ENCODE assay signal across 23 mouse cellular contexts in genomic region chrX:103329386-103329785, GRCm38 (mm10). TPM values are rescaled to one million over a fixed set of nuclear protein-coding genes. Genes with fewer than 3 reads are reported as not detected.
"Had no signal": no experiment of that assay in that cellular context is flagged by ENCODE, and none has a peak within 500 bp of the region (broad histone marks: within the 10 kb centered on the region; RNA-seq: fewer than 3 reads in every experiment).

No protein-coding gene starts in this region.

- H3K4me2 ChIP-seq: liver, embryonic 12.5 days; lung, embryonic 14.5 days; midbrain, embryonic 15.5 days; neural tube, embryonic 13.5 days had no signal

- ATAC-seq: liver, embryonic 12.5 days; midbrain, embryonic 15.5 days had no signal

- H3K4me3 ChIP-seq: liver, embryonic 12.5 days; midbrain, embryonic 10.5 days; midbrain, embryonic 15.5 days; neural tube, embryonic 13.5 days had no signal

- H3K36me3 ChIP-seq: liver, embryonic 12.5 days; midbrain, embryonic 10.5 days; midbrain, embryonic 15.5 days; neural tube, embryonic 13.5 days had no signal

- H3K9ac ChIP-seq: liver, embryonic 12.5 days; lung, embryonic 14.5 days; midbrain, embryonic 15.5 days; neural tube, embryonic 13.5 days had no signal

- H3K27ac ChIP-seq: liver, embryonic 12.5 days; midbrain, embryonic 10.5 days; midbrain, embryonic 15.5 days; neural tube, embryonic 13.5 days had no signal

- DNase-seq: kidney, postnatal 36 days; layer of hippocampus, adult 9-11 months; layer of hippocampus, postnatal 36 days; lung, embryonic 14.5 days; lung, postnatal 10 days; lung, postnatal 4 days; retina, postnatal 1 day; right cerebral cortex, postnatal 4 days; spleen, adult 18-20 months; thymus, adult 18-20 months; thymus, postnatal 14 days had no signal

- H3K9me3 ChIP-seq: liver, embryonic 12.5 days; midbrain, embryonic 10.5 days; midbrain, embryonic 15.5 days; neural tube, embryonic 13.5 days had no signal

- H3K4me1 ChIP-seq: liver, embryonic 12.5 days; midbrain, embryonic 10.5 days; midbrain, embryonic 15.5 days; neural tube, embryonic 13.5 days had no signal

RNA-seq across cellular contexts. Expression of gene Cdx4, which starts 8.2 kb away (rescaled TPM):
- total RNA-seq: layer of hippocampus, adult 18-20 months; layer of hippocampus, postnatal 36 days; left cerebral cortex, adult 8-10 months; left cerebral cortex, postnatal 36 days; megakaryocyte, adult 5-6 weeks had no signal
- polyA plus RNA-seq: kidney, embryonic 16.5 days; limb, embryonic 14.5 days; liver, embryonic 12.5 days; liver, embryonic 16.5 days; lung, embryonic 14.5 days; midbrain, embryonic 10.5 days; midbrain, embryonic 15.5 days; neural tube, embryonic 13.5 days; stomach, embryonic 14.5 days had no signal

RNA-seq across cellular contexts. Expression of gene Chic1, which starts 26.9 kb away (rescaled TPM):
- total RNA-seq: megakaryocyte, adult 5-6 weeks had no signal
